Mouse (Mus musculus): ENCODE results near the gene Wdfy1. TPM values are rescaled to one million over a fixed set of nuclear protein-coding genes. Genes with fewer than 3 reads are reported as not detected.

Wdfy1 gene
- polyA plus RNA-seq, 1 experiment from 2014 or later = 69.8 TPM

DNA sequence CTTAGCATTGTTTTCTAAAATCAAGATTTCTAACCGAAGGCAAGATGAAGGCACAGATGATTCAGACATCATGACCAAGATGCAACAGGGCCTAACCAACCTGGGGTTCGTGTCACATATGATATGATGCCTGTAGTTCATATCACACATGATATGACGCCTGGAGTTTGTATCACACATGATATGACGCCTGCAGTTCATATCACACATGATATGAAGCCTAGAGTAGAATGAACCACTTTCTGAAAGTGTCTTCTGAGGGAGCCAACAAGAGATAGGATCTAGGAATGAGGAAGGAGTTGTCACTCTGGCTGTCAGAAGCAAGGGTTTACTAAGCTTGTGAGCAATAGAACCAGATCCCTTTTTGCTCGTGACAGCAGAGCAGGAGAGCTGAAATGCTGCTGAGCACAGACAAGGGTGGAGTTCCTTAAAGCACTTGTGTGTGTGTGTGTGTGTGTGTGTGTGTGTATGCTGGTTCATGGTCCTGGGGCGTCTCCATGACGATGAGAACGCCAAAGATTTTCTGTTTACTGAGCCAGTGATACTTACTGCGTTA, 106.4 kb downstream of the Wdfy1 start:
- 79% methylated on average over 9 of the region's 9 CpGs for WGBS

DNA sequence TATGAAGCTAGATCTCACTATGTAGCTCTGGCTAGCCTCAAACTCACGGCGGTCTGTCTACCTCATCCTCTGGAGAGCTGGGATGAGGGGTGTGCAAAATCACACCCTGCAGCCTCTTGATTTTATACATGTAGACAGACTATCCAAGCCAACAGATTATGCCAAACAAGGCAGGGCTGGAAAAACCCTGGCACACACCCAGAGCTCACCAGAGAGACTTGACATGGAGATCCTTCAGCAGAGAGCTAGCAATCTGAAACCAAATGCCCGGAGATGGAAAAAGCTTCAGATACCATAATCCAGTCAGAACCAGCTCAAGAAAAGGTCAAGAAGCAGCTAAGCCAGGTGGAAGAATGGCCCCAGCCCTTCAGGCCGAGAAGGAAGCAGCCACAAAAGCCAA, 111.0 kb downstream of the Wdfy1 start:
- 94% methylated on average over 4 of the region's 4 CpGs for WGBS
- no peaks in the 10 kb centered on the region for H3K27me3 ChIP-seq (replicated peaks; ENCODE audit: control insufficient read depth, insufficient read depth, low read length)
- ATAC-seq = no peak
- DNase-seq (ENCODE audit: low spot score) = no peak
- H3K27ac ChIP-seq (ENCODE audit: low read depth, low read length) = no peak overlapping the region
- no peaks in the 10 kb centered on the region for H3K9me3 ChIP-seq (replicated peaks; ENCODE audit: control insufficient read depth, low read length)
- no peaks in the 10 kb centered on the region for H3K4me1 ChIP-seq (ENCODE audit: control insufficient read depth, insufficient read depth, low read length)
- no peak overlapping the region for H3K4me3 ChIP-seq (ENCODE audit: low read depth, low read length)
- no peak overlapping the region for H3K4me2 ChIP-seq (ENCODE audit: low read length)
- H3K9ac ChIP-seq (ENCODE audit: low read length) = no peak overlapping the region
- H3K36me3 ChIP-seq (ENCODE audit: control insufficient read depth, insufficient read depth, low read length) = no peaks in the 10 kb centered on the region

More for the DNA sequence above, 106.4 kb downstream of the Wdfy1 start:
- no peak overlapping the region for H3K4me2 ChIP-seq (ENCODE audit: low read length)
- no peak for ATAC-seq
- no peaks in the 10 kb centered on the region for H3K36me3 ChIP-seq (ENCODE audit: control insufficient read depth, insufficient read depth, low read length)
- no peaks in the 10 kb centered on the region for H3K9me3 ChIP-seq (replicated peaks; ENCODE audit: control insufficient read depth, low read length)
- H3K27ac ChIP-seq (ENCODE audit: low read depth, low read length) = no peak overlapping the region
- H3K9ac ChIP-seq (ENCODE audit: low read length) = no peak overlapping the region
- no peak for DNase-seq (ENCODE audit: low spot score)
- H3K4me1 ChIP-seq (ENCODE audit: control insufficient read depth, insufficient read depth, low read length) = peaks cover 5% of the 10 kb centered on the region
- no peak overlapping the region for H3K4me3 ChIP-seq (ENCODE audit: low read depth, low read length)
- H3K27me3 ChIP-seq (replicated peaks; ENCODE audit: control insufficient read depth, insufficient read depth, low read length) = peaks cover 17% of the 10 kb centered on the region

DNA sequence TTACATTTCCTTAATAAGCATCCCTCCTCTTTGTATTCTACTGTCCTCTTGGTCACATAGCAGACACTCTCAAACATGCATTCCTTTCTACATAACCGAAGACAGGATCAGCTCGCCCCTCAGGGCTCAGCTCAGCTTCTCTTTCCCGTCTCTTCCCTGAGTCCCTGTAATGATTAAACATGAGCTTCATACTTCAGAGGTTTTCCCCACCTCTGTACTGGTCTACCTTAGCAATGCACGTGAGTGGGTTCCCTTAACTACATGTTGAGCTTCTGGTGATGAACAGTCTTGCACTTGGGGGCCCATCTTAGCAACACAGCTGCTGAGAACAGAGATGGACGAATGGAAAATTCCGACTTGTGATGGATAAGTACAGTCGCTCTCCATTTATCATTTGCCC, 116.3 kb downstream of the Wdfy1 start:
- 89% methylated on average over 7 of the region's 7 CpGs for WGBS
- H3K4me2 ChIP-seq (ENCODE audit: low read length) = no peak overlapping the region

DNA sequence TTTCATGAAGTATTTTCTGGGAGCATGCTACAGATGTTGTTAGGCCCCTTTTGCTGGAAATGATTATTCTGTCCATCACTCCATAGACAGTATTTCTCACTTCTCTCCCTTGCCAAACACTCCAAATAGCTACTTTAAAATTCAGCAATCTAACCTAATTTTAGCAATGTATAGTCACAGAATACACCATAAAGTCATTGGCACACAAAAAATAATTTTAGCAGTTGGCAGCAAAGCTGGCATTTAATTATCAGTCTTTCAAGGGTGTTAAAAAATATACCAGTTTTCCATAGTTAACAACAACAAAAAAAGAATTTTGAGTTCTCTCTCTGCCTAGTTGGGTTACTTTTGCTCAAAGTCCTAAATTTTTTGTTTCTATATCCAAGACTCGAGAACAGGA, 118.5 kb downstream of the Wdfy1 start:
- no peaks in the 10 kb centered on the region for H3K36me3 ChIP-seq (ENCODE audit: control insufficient read depth, insufficient read depth, low read length)
- H3K4me3 ChIP-seq (ENCODE audit: low read depth, low read length) = no peak overlapping the region
- no peaks in the 10 kb centered on the region for H3K4me1 ChIP-seq (ENCODE audit: control insufficient read depth, insufficient read depth, low read length)
- H3K27me3 ChIP-seq (replicated peaks; ENCODE audit: control insufficient read depth, insufficient read depth, low read length) = no peaks in the 10 kb centered on the region
- H3K9ac ChIP-seq (ENCODE audit: low read length) = no peak overlapping the region
- H3K27ac ChIP-seq (ENCODE audit: low read depth, low read length) = no peak overlapping the region
- H3K4me2 ChIP-seq (ENCODE audit: low read length) = no peak overlapping the region
- ATAC-seq (no peak), DNase-seq (ENCODE audit: low spot score) (no peak)
- 86% methylated on average over 1 of the region's 1 CpGs for WGBS
- H3K9me3 ChIP-seq (replicated peaks; ENCODE audit: control insufficient read depth, low read length) = no peaks in the 10 kb centered on the region

More for the DNA sequence above, 116.3 kb downstream of the Wdfy1 start:
- no peak overlapping the region for H3K9ac ChIP-seq (ENCODE audit: low read length)
- H3K36me3 ChIP-seq (ENCODE audit: control insufficient read depth, insufficient read depth, low read length) = no peaks in the 10 kb centered on the region
- no peaks in the 10 kb centered on the region for H3K27me3 ChIP-seq (replicated peaks; ENCODE audit: control insufficient read depth, insufficient read depth, low read length)
- no peaks in the 10 kb centered on the region for H3K9me3 ChIP-seq (replicated peaks; ENCODE audit: control insufficient read depth, low read length)
- no peak overlapping the region for H3K27ac ChIP-seq (ENCODE audit: low read depth, low read length)
- H3K4me1 ChIP-seq (ENCODE audit: control insufficient read depth, insufficient read depth, low read length) = no peaks in the 10 kb centered on the region
- ATAC-seq = no peak
- DNase-seq (ENCODE audit: low spot score) = no peak
- H3K4me3 ChIP-seq (ENCODE audit: low read depth, low read length) = no peak overlapping the region

DNA sequence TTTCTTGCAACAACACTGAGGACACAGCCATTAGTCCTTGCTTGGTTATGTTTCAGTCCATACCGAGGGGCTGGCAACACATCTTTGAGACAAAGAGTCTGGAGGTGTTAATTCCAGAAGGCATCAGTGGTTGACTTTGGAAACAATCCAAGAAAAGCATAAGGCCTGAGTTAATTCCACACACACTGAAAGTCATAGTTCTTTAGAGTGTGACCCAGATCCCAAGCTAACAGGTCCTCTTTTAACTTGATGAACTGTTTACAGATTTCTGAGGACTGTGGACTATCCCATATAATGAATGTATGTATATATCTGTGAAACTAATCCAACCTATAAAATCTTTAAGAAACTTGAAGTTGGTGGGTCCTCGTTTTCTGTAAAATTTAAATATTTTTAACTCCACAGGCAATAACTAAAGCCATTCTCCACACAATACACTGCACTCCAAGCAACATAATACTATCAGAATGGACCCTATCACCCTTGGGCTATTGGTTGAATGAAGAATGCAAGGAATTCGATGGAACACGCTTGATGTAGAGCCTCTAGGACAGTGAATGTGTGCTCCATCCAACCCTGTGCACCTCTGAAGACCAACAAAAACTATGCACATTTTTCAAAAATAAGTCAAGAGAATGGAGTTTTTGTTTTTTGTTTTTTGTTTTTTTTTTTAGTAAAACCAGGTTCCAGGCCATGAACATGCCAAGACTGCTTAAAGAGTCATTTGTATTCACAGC, 120.0 kb downstream of the Wdfy1 start:
- Histone ChIP-seq H3K27me3 (replicated peaks; ENCODE audit: control insufficient read depth, insufficient read depth, low read length) (no peaks in the 10 kb centered on the region), H3K4me2 (ENCODE audit: low read length) (no peak overlapping the region), H3K36me3 (ENCODE audit: control insufficient read depth, insufficient read depth, low read length) (no peaks in the 10 kb centered on the region), H3K27ac (ENCODE audit: low read depth, low read length) (no peak overlapping the region), H3K4me3 (ENCODE audit: low read depth, low read length) (no peak overlapping the region), H3K9ac (ENCODE audit: low read length) (no peak overlapping the region), H3K4me1 (ENCODE audit: control insufficient read depth, insufficient read depth, low read length) (no peaks in the 10 kb centered on the region), H3K9me3 (replicated peaks; ENCODE audit: control insufficient read depth, low read length) (no peaks in the 10 kb centered on the region)
- ATAC-seq = no peak
- DNase-seq (ENCODE audit: low spot score) = no peak
- WGBS = 82% methylated on average over 4 of the region's 4 CpGs

DNA sequence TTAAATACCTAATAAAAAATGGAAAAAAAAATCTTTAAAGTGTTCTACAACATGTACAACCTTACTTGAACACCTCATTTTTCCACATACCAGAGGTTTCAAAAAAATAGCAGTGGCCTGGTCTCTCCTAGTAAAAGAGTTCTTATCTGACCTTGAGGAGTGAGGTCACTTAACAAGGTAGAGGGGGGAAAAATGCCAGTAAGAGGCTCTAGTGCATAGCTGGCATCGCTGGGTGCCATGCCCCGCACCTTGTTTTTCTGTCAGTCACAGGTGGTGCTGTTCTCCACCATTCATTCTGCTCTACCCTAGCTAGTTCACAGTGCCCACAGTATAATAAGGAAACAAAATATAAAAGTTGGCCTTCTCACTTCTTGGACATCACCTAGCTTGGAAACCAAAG, 121.0 kb downstream of the Wdfy1 start:
- H3K4me1 ChIP-seq (ENCODE audit: control insufficient read depth, insufficient read depth, low read length) = no peaks in the 10 kb centered on the region
- H3K4me2 ChIP-seq (ENCODE audit: low read length) = no peak overlapping the region
- no peaks in the 10 kb centered on the region for H3K36me3 ChIP-seq (ENCODE audit: control insufficient read depth, insufficient read depth, low read length)
- no peak overlapping the region for H3K9ac ChIP-seq (ENCODE audit: low read length)
- no peak overlapping the region for H3K4me3 ChIP-seq (ENCODE audit: low read depth, low read length)
- H3K9me3 ChIP-seq (replicated peaks; ENCODE audit: control insufficient read depth, low read length) = no peaks in the 10 kb centered on the region
- DNase-seq (ENCODE audit: low spot score) (no peak), ATAC-seq (no peak)
- H3K27me3 ChIP-seq (replicated peaks; ENCODE audit: control insufficient read depth, insufficient read depth, low read length) = no peaks in the 10 kb centered on the region
- no peak overlapping the region for H3K27ac ChIP-seq (ENCODE audit: low read depth, low read length)
- WGBS = 96% methylated on average over 2 of the region's 2 CpGs

Other genes with a start within 250 kb of the Wdfy1 start
- gene Ap1s3, start 104.2 kb downstream of the Wdfy1 start, polyA plus RNA-seq (2014; fragmentation: Nextera tagmentation; extraction: Ambion mirVana) = 0.13 TPM in 1 of 2 replicates, not detected in the other
- 42.7 and 46.6 TPM in 2 replicates for gene Mrpl44, start 125 bp downstream of the Wdfy1 start, polyA plus RNA-seq (2014; fragmentation: Nextera tagmentation; extraction: Ambion mirVana)
- gene Serpine2, start 85.0 kb upstream of the Wdfy1 start, polyA plus RNA-seq (2014; fragmentation: Nextera tagmentation; extraction: Ambion mirVana) = 61.2 and 80.9 TPM in 2 replicates